Mouse (Mus musculus) bone marrow, adult 2 months (tissue): ENCODE results near the gene Gm826.

ENCODE experiments used
- CTCF ChIP-seq: fragments of 200-500 bp; IDR thresholded peaks from 2 replicates; pipeline ENCODE4 v1.5.1; 2011; ENCODE audit warnings: low read length, control low read depth; ENCODE audit not compliant: control insufficient read depth, insufficient read depth
- POLR2A ChIP-seq: fragments of 200-500 bp; IDR thresholded peaks from 2 replicates; pipeline ENCODE4 v1.6.1; 2011; ENCODE audit warnings: low read depth, mild to moderate bottlenecking, control low read depth, low read length, borderline replicate concordance; ENCODE audit not compliant: control insufficient read depth

DNA sequence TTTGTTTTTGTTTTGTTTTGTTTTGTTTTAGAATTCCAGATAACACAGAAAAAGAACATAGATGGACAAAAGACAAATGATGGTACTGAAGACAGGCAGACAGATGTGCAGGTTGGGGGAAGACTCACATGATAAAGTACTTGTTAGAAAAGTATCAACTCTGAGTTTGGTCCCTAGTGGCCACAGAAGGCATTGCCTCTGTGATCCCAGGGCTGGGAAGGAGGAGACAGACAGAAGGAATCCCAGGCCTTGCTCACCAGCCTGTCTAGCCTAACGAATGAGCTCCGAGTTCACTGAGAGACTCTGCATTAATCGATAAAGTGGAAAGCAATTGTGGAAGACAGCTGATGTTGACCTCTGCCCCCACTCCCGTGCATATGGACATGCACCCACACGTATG is 22.2 kb upstream of the Gm826 start:
- TF ChIP-seq POLR2A (no peak), CTCF (no peak)
